Mouse (Mus musculus) lung, embryonic 16.5 days (tissue): ENCODE data around the gene Gm8126. TPM values are rescaled to one million over a fixed set of nuclear protein-coding genes. Genes with fewer than 3 reads are reported as not detected.
"Not testable (repeated sequence)": the region's sequence is repeated elsewhere in the genome, so short reads cannot be mapped to it uniquely, and the experiment has no call there.

Experiments used
- ATAC-seq: fragments of 200-750 bp; cut with Nextera tagmentation; 2 replicates; pipeline ENCODE4 v1.8.0; 2017; ENCODE audit warnings: low read depth, mild to moderate bottlenecking, moderate library complexity
- H3K27ac ChIP-seq: fragments of 300-500 bp; sonication (generic); 2 replicates; pipeline ENCODE4 v1.5.1; 2014; ENCODE audit warnings: mild to moderate bottlenecking, control low read depth, low read length
- H3K27me3 ChIP-seq: fragments of 300-500 bp; sonication (generic); 2 replicates; pipeline ENCODE4 v1.6.1; 2014; ENCODE audit warnings: low read depth, low read length, mixed read lengths; ENCODE audit not compliant: control insufficient read depth, insufficient read depth
- H3K36me3 ChIP-seq: fragments of 300-500 bp; sonication (generic); 2 replicates; pipeline ENCODE4 v1.6.1; 2014; ENCODE audit warnings: low read length; ENCODE audit not compliant: control insufficient read depth, insufficient read depth
- H3K4me1 ChIP-seq: fragments of 300-500 bp; sonication (generic); replicated peaks from 2 replicates; pipeline ENCODE4 v1.6.1; 2014; ENCODE audit warnings: low read length, mixed read lengths; ENCODE audit not compliant: control insufficient read depth, insufficient read depth
- H3K4me2 ChIP-seq: fragments of 300-500 bp; sonication (generic); 2 replicates; pipeline ENCODE4 v1.6.1; 2014; ENCODE audit warnings: low read depth, low read length, control low read depth
- H3K4me3 ChIP-seq: fragments of 300-500 bp; sonication (generic); 2 replicates; pipeline ENCODE4 v1.5.1; 2014; ENCODE audit warnings: mild to moderate bottlenecking, low read length, control low read depth
- H3K9ac ChIP-seq: fragments of 300-500 bp; sonication (generic); 2 replicates; pipeline ENCODE4 v1.6.1; 2014; ENCODE audit warnings: low read length, control low read depth
- H3K9me3 ChIP-seq: fragments of 300-500 bp; sonication (generic); 2 replicates; pipeline ENCODE4 v1.6.1; 2016; ENCODE audit warnings: low read length; ENCODE audit not compliant: control insufficient read depth
- WGBS: fragments of 180-500 bp; shearing (Covaris S2); extraction: QIAGEN DNeasy Blood & Tissue Kit; methylation state at CpG from one replicate; pipeline ENCODE4 v1.1.7; 2014; 5-methylcytosine and 5-hydroxymethylcytosine counted together
- polyA plus RNA-seq: library from polyadenylated mRNA; unstranded; fragments of >200 nt; fragmentation: Nextera tagmentation; extraction: Ambion mirVana; gene quantifications from 2 replicates; pipeline ENCODE4 v1.2.1, GENCODE M21; 2015

Gm8126 gene
- polyA plus RNA-seq = not detected in 2 replicates

DNA sequence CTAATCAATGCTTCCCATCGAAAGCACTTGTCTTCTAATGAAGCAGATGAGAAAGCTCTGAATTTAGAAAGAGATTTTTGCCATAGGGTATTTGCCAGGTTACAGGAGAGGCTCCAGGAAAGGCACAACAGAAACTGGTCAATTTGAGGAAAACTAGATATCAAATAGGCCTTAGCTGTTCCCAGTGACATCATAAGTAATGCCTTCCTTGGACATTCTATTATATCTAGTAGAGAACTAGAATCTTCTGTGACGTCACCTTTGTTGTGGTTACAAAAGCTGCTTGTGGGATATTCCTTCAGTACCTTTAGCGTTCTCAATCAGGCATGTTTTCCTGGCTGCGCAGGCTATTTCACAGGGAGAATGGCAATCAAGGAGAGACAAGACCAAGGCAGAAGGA, at the start of gene Gm8126:
Gene Gm8126, plus strand, starts transcription at position 301 of the 400 bp plus-strand sequence.
- H3K9me3 ChIP-seq, ATAC-seq, H3K27ac ChIP-seq, H3K9ac ChIP-seq, H3K4me1 ChIP-seq, H3K4me2 ChIP-seq, H3K4me3 ChIP-seq, H3K36me3 ChIP-seq, H3K27me3 ChIP-seq: not testable (repeated sequence)
- WGBS = 87% methylated on average over 2 of the region's 4 CpGs

DNA sequence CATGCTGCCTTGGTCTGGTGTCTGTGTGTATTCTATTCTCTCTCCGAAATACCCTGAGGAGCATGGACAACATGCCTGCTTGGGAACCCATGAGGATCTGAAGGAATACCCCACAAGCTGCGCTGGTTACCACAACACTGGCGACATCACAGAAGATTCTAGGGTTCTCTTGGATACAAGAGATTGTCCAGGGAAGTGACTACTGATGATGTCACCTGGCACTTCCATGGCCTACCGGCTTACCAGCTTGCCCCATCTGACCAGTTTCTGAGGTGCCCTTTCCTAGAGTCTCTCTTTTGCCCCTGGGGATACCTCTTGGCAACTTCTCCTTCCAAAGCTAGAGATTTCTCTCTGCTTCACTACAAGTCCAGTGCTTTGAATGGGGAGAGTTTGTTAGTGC, 23.2 kb upstream of the Gm8126 start, which contains the start of gene Gm8122:
Gene Gm8122, minus strand, starts transcription at position 101 of the 400 bp plus-strand sequence.
- not testable (repeated sequence) for H3K36me3 ChIP-seq, H3K9ac ChIP-seq, H3K27me3 ChIP-seq, H3K27ac ChIP-seq, H3K4me1 ChIP-seq, H3K9me3 ChIP-seq, H3K4me3 ChIP-seq, H3K4me2 ChIP-seq, ATAC-seq
- WGBS = 78% methylated on average over 3 of the region's 4 CpGs

DNA sequence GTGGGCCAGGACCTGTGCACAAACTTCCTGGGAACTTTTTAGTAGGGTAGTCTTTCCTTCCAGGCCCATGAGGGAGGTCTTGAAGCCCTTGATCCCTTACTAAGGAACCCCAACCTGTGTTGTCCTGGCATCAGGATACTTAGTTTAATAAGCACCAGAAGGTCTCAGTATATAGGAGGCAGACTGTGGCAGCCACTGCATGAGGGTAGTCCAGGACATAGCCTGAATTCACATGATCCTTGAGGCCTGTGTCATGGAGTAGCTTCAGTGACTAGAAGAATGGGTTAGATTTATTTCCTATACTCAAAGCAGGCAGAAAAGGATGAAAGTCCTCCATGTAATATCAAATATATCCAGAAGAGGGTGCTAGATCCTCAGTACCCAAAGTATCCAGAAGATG, 20.7 kb upstream of the Gm8126 start:
- not testable (repeated sequence) for H3K27me3 ChIP-seq, H3K27ac ChIP-seq, H3K9ac ChIP-seq, H3K9me3 ChIP-seq, ATAC-seq, H3K4me3 ChIP-seq, H3K4me2 ChIP-seq, H3K36me3 ChIP-seq, H3K4me1 ChIP-seq

DNA sequence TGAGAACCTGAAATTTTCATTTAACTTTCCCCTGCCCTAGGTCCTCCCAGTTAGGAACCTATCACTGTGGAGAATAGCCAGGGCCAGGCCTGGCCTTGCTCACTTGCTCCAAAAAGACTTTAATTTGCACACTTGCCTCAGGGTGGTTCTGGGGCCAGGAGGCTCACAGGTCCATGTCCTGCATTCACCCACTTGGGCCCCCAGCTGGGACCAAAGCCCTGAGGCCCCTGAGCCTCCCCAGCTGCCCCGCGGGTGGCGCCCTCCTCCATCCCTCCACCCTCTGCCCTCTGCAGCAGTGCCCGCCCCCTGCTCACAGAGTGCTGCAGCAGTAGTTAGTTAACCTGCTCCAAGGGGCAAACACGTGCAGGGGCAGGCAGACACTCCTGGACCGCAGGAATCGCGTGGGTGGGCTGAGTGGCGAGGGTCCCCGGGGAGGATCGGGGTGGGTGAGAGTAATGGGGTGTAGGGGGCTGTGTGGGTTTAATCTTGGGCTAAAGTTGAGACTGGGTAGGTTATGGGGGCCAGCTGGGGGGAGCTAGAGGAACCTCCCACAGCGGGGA, 8.8 kb upstream of the Gm8126 start:
- not testable (repeated sequence) for H3K4me1 ChIP-seq, ATAC-seq, H3K27ac ChIP-seq, H3K36me3 ChIP-seq, H3K4me2 ChIP-seq, H3K27me3 ChIP-seq, H3K9ac ChIP-seq, H3K4me3 ChIP-seq, H3K9me3 ChIP-seq
- WGBS = 17% methylated on average over 10 of the region's 12 CpGs

DNA sequence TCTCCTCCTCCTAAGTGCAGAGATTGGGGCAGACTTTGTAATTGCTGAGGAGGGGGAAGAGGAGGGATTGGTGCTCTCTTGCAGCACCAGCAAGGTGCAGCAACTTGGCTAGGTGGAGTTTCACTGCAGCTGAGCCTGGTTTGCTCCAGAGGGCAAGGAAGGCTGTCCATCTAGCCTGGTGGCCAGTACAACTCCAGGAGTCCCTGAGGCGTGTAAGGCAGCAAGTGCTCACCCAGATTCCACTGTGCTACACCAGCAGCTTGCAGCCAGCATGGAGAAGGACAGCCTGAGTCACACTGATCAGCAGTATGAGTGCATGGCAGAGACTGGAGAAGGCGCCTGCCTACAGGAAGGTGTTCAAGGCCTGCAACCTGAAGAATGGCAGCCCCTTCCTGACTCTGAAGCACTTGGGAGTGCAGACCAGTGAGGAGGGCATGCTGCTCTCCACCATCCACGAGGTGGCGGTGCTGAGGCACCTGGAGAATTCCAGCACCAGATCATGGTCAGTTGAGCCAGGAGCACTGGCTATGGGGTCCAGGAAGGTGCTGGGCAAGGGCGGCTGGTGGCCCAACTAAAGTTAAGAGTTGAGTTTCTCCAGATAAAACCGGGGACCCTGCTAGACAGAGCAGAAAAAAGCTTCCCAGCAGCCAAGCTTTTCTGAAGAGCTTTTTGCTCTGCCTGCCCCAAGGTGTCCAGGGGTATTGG, 7.7 kb upstream of the Gm8126 start:
- not testable (repeated sequence) for H3K27me3 ChIP-seq, H3K9ac ChIP-seq, H3K9me3 ChIP-seq, H3K36me3 ChIP-seq, H3K27ac ChIP-seq, H3K4me1 ChIP-seq, H3K4me2 ChIP-seq, ATAC-seq, H3K4me3 ChIP-seq
- 19% methylated on average over 5 of the region's 6 CpGs for WGBS

DNA sequence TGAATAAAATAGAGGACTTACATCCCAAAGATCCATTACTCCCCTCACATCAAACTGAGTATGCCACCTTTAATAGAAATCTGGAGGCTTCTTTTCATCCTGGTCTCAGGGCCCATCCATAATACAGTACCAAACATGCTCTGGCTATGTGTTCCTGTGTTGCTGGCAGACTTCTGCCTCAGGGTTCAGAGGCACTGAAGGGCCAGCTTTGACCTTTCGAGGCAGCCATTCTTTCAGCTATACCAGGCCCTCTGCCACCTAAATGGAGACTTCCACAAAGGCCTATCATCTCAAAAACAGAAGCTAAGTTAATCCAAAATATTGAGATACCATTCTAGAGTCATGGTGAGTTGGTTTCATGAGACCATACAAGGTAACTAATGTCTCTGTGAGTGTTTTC, 1.9 kb upstream of the Gm8126 start:
- not testable (repeated sequence) for ATAC-seq, H3K27me3 ChIP-seq, H3K27ac ChIP-seq, H3K4me1 ChIP-seq, H3K9ac ChIP-seq, H3K36me3 ChIP-seq, H3K4me3 ChIP-seq, H3K9me3 ChIP-seq, H3K4me2 ChIP-seq
- WGBS = 73% methylated on average over 1 of the region's 1 CpGs

DNA sequence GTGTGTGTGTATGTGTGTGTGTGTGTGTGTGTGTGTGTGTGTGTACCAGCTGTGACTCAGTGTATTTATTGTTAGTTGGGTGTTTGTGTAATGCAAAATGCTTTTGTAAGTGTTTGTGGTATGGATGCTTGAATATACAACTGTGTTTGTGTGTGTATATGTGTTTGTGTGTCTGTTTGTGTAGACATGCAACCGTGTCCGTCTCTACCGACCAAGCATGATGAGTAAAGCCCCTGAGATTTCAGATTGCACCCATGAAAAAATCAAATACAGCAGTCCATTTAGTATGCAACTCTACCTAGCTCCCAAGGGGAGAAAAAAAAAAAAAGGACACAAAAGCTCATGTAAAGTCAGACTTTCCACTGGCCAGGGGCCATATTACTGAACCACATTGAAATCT, 5.0 kb downstream of the Gm8126 start:
- not testable (repeated sequence) for H3K27me3 ChIP-seq, H3K9ac ChIP-seq, ATAC-seq, H3K9me3 ChIP-seq, H3K4me2 ChIP-seq, H3K27ac ChIP-seq, H3K36me3 ChIP-seq, H3K4me3 ChIP-seq, H3K4me1 ChIP-seq
- 88% methylated on average over 3 of the region's 3 CpGs for WGBS

DNA sequence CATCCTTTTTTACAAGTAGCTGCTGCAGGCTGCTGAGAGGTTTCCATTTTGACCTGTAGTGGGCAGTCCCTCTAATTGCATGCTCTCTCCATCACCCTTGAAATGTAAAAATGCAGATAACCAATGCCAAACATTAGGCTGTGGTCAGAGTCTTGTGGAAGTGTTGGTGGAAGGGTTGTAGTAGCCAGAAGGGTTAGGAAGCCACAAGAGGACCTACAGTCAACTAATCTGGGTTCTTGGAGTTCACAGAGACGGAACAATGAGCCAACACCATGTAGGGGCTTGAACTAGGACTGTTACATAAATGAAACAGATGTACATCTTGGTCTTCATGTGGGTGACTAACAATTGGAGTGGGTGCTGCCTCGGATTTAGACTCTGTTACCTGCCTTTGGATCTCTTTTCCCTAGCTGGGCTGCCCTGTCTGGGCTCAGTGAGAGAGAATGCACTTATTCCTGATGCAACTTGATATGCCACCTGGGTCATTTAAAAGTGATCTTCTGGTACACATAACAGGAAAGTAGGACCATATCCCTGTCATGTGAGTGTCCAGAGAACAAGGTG, 10.2 kb downstream of the Gm8126 start:
- H3K27me3 ChIP-seq, H3K36me3 ChIP-seq, H3K9me3 ChIP-seq, H3K27ac ChIP-seq, H3K4me3 ChIP-seq, H3K4me1 ChIP-seq, H3K9ac ChIP-seq, ATAC-seq, H3K4me2 ChIP-seq: not testable (repeated sequence)
- 35% methylated on average over 2 of the region's 2 CpGs for WGBS

DNA sequence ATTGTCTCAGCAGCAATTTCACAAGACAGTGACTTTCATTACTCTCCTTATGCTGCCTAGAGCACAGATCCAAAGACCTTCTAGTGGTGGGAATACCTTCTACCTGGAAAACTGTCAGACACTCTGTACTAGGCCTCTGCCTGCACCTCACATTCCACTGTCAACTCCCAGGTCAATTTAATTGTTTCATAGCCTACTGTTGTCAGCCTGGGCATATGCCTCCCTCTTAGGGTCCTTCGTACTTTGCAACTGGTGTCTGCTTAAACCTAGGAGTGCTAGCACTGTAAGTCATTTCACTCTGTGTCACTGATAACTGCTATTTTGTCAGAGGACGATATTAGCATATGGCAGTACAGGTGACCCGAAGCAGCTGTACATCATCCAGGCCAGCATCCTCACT, 10.8 kb downstream of the Gm8126 start:
- H3K4me3 ChIP-seq, H3K4me1 ChIP-seq, H3K9ac ChIP-seq, H3K9me3 ChIP-seq, ATAC-seq, H3K27ac ChIP-seq, H3K36me3 ChIP-seq, H3K27me3 ChIP-seq, H3K4me2 ChIP-seq: not testable (repeated sequence)
- 76% methylated on average over 3 of the region's 3 CpGs for WGBS
